Mouse (Mus musculus) fibroblast of lung, adult 2 months (primary cell): ENCODE results near the gene Cbfa2t2.
"Not testable (repeated sequence)": the region's sequence is repeated elsewhere in the genome, so short reads cannot be mapped to it uniquely, and the experiment has no call there.

Experiments
- DNase-seq: peaks from one replicate; pipeline ENCODE4 v3.0.0-alpha.2; 2011; ENCODE audit warnings: low read depth

Cbfa2t2 gene

GRCm38 (mm10) chr2:154474251-154475061, 38.2 kb downstream of the Cbfa2t2 start:
- DNase-seq = no peak

- no peak for DNase-seq
Measured at GRCm38 (mm10) chr2:154475062-154475349, 38.7 kb downstream of the Cbfa2t2 start.

- no peak for DNase-seq
Measured at GRCm38 (mm10) chr2:154475861-154476260, 39.6 kb downstream of the Cbfa2t2 start.

GRCm38 (mm10) chr2:154477028-154477427, 40.7 kb downstream of the Cbfa2t2 start:
- no peak for DNase-seq

GRCm38 (mm10) chr2:154491788-154492187, 55.5 kb downstream of the Cbfa2t2 start:
- DNase-seq = no peak

- not testable (repeated sequence) for DNase-seq
Measured at GRCm38 (mm10) chr2:154493559-154493958, 57.3 kb downstream of the Cbfa2t2 start.

- DNase-seq = no peak
Measured at GRCm38 (mm10) chr2:154495021-154495420, 58.7 kb downstream of the Cbfa2t2 start.

GRCm38 (mm10) chr2:154498571-154498970, 62.3 kb downstream of the Cbfa2t2 start:
- DNase-seq = no peak

- no peak for DNase-seq
Measured at GRCm38 (mm10) chr2:154499717-154500247, 63.5 kb downstream of the Cbfa2t2 start.

- DNase-seq = no peak
Measured at GRCm38 (mm10) chr2:154500758-154501157, 64.5 kb downstream of the Cbfa2t2 start.

GRCm38 (mm10) chr2:154507076-154507475, 70.8 kb downstream of the Cbfa2t2 start:
- no peak for DNase-seq

GRCm38 (mm10) chr2:154507566-154508283, 71.4 kb downstream of the Cbfa2t2 start:
- peak; percentile 30 for DNase-seq

GRCm38 (mm10) chr2:154508450-154508849, 72.2 kb downstream of the Cbfa2t2 start:
- no peak for DNase-seq

GRCm38 (mm10) chr2:154510141-154510540, 73.9 kb downstream of the Cbfa2t2 start:
- no peak for DNase-seq

- no peak for DNase-seq
Measured at GRCm38 (mm10) chr2:154516944-154517343, 80.7 kb downstream of the Cbfa2t2 start.

GRCm38 (mm10) chr2:154517424-154517823, 81.1 kb downstream of the Cbfa2t2 start:
- no peak for DNase-seq

GRCm38 (mm10) chr2:154521449-154521848, 85.2 kb downstream of the Cbfa2t2 start:
- DNase-seq = no peak

GRCm38 (mm10) chr2:154522334-154522733, 86.1 kb downstream of the Cbfa2t2 start:
- no peak for DNase-seq

- DNase-seq = no peak
Measured at GRCm38 (mm10) chr2:154525285-154525684, 89.0 kb downstream of the Cbfa2t2 start.

- no peak for DNase-seq
Measured at GRCm38 (mm10) chr2:154526531-154526930, 90.2 kb downstream of the Cbfa2t2 start.

GRCm38 (mm10) chr2:154532888-154533287, 96.6 kb downstream of the Cbfa2t2 start:
- no peak for DNase-seq

GRCm38 (mm10) chr2:154534704-154535270, 98.5 kb downstream of the Cbfa2t2 start:
- DNase-seq = no peak

- DNase-seq = no peak
Measured at GRCm38 (mm10) chr2:154538310-154538709, 102.0 kb downstream of the Cbfa2t2 start.
